Mouse (Mus musculus) forebrain, embryonic 11.5 days (tissue): ENCODE data around the gene Mlst8. TPM values are rescaled to one million over a fixed set of nuclear protein-coding genes. Genes with fewer than 3 reads are reported as not detected.

Experiments
- ATAC-seq: fragments of 200-750 bp; cut with Nextera tagmentation; replicated peaks from 2 replicates; pipeline ENCODE4 v1.8.0; 2017; ENCODE audit warnings: moderate TSS enrichment; ENCODE audit not compliant: low FRiP score
- DNase-seq: peaks from one replicate; pipeline ENCODE4 v3.0.0-alpha.2; 2017; ENCODE audit warnings: low spot score
- H3K27ac ChIP-seq: fragments of 300-500 bp; sonication (generic); 2 replicates; pipeline ENCODE4 v1.5.1; 2014; ENCODE audit warnings: low read depth, low read length
- H3K27me3 ChIP-seq: fragments of 300-500 bp; sonication (generic); 2 replicates; pipeline ENCODE4 v1.6.1; 2014; ENCODE audit warnings: mild to moderate bottlenecking, low read length, mixed read lengths; ENCODE audit not compliant: control insufficient read depth, insufficient read depth
- H3K36me3 ChIP-seq: fragments of 300-500 bp; sonication (generic); 2 replicates; pipeline ENCODE4 v1.6.1; 2014; ENCODE audit warnings: mild to moderate bottlenecking, low read length, moderate library complexity, mixed read lengths; ENCODE audit not compliant: control insufficient read depth, insufficient read depth
- H3K4me1 ChIP-seq: fragments of 300-500 bp; sonication (generic); replicated peaks from 2 replicates; pipeline ENCODE4 v1.6.1; 2014; ENCODE audit warnings: low read length, mixed read lengths; ENCODE audit not compliant: control insufficient read depth, insufficient read depth
- H3K4me2 ChIP-seq: fragments of 300-500 bp; sonication (generic); 2 replicates; pipeline ENCODE4 v1.6.1; 2014; ENCODE audit warnings: low read depth, mild to moderate bottlenecking, low read length, moderate library complexity, mixed read lengths; ENCODE audit not compliant: severe bottlenecking
- H3K4me3 ChIP-seq: fragments of 300-500 bp; sonication (generic); 2 replicates; pipeline ENCODE4 v1.5.1; 2014; ENCODE audit warnings: low read depth, low read length
- H3K9ac ChIP-seq: fragments of 300-500 bp; sonication (generic); 2 replicates; pipeline ENCODE4 v1.6.1; 2014; ENCODE audit warnings: low read length
- H3K9me3 ChIP-seq: fragments of 300-500 bp; sonication (generic); 2 replicates; pipeline ENCODE4 v1.6.1; 2016; ENCODE audit warnings: low read length, mixed read lengths; ENCODE audit not compliant: control insufficient read depth
- WGBS: fragments of 180-500 bp; shearing (Covaris S2); extraction: QIAGEN DNeasy Blood & Tissue Kit; methylation state at CpG from one replicate; pipeline ENCODE4 v1.1.7; 2014; 5-methylcytosine and 5-hydroxymethylcytosine counted together
- polyA plus RNA-seq: library from polyadenylated mRNA; unstranded; fragments of >200 nt; fragmentation: Nextera tagmentation; extraction: Ambion mirVana; gene quantifications from 2 replicates; pipeline ENCODE4 v1.2.1, GENCODE M21; 2014

Gene Mlst8
- polyA plus RNA-seq, 1 experiment from 2014 or later: 34.0 TPM

DNA sequence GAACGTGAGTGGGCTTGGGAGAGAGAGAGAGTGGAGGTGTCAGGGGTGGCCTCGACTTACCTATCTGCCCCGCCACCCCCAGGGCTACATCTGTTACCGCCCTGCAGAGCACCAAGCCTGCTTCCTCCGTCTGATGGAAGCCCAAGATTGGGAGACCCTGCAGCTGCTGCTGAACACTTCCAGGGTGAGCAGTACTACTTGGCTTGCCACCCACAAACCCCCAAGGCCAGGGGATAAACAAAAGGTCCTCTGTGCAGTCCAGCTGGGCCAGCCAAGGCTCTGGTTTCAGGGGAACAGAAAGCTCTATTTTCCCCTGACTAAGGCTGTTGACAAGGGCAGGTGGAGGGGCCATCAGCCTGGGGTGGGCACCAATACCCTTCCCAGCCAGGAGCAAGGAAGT lies 4.3 kb downstream of the Mlst8 start:
- Histone ChIP-seq H3K27ac (no peak overlapping the region), H3K36me3 (peaks cover 5% of the 10 kb centered on the region; the same call in 1 of the 2 replicates)
- 85% methylated on average over 5 of the region's 5 CpGs for WGBS

DNA sequence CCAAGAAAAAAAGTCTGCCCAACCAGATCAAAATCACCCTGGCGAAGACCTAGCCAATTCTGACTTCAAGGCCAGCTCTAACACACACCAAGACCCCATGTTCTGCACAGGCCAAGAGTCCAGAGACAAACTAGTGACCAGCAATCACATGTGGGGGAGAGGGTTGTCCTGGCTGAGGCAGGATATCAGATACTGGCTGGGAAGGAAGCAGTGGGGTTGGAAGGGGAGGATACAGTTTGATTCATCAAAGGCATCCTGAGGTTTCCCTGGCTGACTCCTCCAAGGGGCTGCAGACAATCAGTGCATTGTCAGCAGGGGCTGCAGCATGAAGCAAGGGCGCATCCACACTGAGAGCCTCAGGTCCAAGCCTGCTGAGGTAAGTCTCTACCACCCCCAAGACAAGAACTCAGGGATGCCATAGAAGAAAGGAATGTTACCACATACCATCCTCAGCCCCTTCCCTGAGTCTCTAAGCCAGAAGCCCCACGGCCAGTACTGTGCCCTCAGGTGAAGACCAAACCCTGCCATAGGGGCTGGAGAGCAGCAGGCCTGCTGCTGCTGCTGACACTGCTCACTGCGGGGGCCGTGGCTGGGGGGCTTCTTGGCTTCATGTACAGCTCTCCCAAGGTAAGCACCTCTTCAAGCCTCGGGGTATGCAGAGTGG lies 5.1 kb downstream of the Mlst8 start, which contains the start of gene Bricd5:
TSS of gene Bricd5 (plus strand) at position 273 of the 664 bp plus-strand sequence.
- no peak within 1 kb of the TSS for H3K9ac ChIP-seq
- ATAC-seq (no peak), DNase-seq (no peak)
- H3K36me3 ChIP-seq: peaks cover 5% of the 10 kb centered on the region; the same call in 1 of the 2 replicates
- no peak within 1 kb of the TSS for H3K27ac ChIP-seq
- peaks cover 14% of the 10 kb centered on the region for H3K4me1 ChIP-seq
- peak within 1 kb of the TSS; percentile 90; the same call in 1 of the 2 replicates for H3K4me3 ChIP-seq
- 72% methylated on average over 6 of the region's 6 CpGs for WGBS
- no peaks in the 10 kb centered on the region for H3K9me3 ChIP-seq
- H3K27me3 ChIP-seq: no peaks in the 10 kb centered on the region
- H3K4me2 ChIP-seq: no peak within 1 kb of the TSS

More for the DNA sequence above, 4.3 kb downstream of the Mlst8 start:
- ATAC-seq (no peak), DNase-seq (no peak)
- H3K9me3 ChIP-seq: no peaks in the 10 kb centered on the region
- no peak overlapping the region for H3K9ac ChIP-seq
- peaks cover 14% of the 10 kb centered on the region for H3K4me1 ChIP-seq
- no peaks in the 10 kb centered on the region for H3K27me3 ChIP-seq
- H3K4me2 ChIP-seq: no peak overlapping the region
- no peak overlapping the region for H3K4me3 ChIP-seq

DNA sequence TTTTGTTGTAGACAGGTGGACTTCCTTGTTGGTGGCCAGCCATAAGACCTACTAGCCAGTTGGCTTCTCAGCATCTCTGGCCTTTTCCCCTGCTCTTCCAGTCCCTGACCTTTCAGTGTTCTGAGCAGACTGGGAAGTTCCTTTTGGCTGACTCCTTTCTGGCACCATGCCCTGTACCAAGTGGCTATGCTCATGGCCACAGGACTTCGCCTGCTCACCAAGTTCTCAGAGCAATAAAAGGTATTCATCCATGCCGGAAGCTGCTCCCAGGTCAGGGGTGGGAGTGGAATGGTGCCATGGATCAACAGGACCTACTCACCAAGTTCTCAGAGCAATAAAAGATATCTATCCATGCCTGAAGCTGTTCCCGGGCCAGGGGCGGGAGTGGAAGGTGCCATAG lies 6.4 kb downstream of the Mlst8 start:
- no peak for ATAC-seq
- no peaks in the 10 kb centered on the region for H3K9me3 ChIP-seq
- H3K4me1 ChIP-seq: peaks cover 9% of the 10 kb centered on the region; the same call in 1 of the 2 replicates
- H3K4me3 ChIP-seq: peak overlapping the region; percentile 90; the same call in 1 of the 2 replicates
- 87% methylated on average over 4 of the region's 4 CpGs for WGBS
- H3K4me2 ChIP-seq: peak overlapping the region; percentile 98; the same call in 1 of the 2 replicates
- DNase-seq: no peak
- no peak overlapping the region for H3K9ac ChIP-seq
- H3K27ac ChIP-seq: no peak overlapping the region
- peaks cover 5% of the 10 kb centered on the region; the same call in 1 of the 2 replicates for H3K36me3 ChIP-seq
- no peaks in the 10 kb centered on the region for H3K27me3 ChIP-seq

DNA sequence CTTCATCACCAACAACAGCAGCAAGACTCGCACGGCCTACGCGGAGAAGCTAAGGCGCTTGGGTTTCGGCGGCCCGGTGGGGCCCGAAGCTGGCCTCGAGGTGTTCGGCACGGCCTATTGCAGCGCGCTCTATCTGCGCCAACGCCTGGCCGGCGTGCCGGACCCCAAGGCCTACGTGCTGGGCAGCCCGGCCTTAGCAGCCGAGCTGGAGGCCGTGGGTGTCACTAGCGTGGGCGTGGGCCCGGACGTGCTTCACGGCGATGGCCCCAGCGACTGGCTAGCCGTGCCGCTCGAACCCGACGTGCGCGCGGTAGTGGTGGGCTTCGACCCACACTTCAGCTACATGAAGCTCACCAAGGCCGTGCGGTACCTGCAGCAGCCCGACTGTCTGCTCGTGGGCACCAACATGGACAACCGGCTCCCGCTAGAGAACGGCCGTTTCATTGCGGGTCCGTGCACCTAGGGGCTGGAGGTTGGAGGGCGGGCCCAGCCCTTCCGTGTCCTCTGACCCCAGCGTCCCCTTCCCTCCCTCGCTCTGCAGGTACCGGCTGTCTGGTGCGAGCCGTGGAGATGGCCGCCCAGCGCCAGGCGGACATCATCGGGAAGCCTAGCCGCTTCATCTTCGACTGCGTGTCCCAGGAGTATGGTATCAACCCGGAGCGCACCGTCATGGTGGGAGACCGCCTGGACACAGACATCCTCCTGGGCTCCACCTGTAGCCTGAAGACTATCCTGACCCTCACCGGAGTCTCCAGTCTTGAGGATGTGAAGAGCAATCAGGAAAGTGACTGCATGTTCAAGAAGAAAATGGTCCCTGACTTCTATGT lies 8.0 kb downstream of the Mlst8 start:
- peak; percentile 36 for ATAC-seq
- Histone ChIP-seq H3K27ac (peak overlapping the region; percentile 43), H3K4me1 (peaks cover 9% of the 10 kb centered on the region; the same call in 1 of the 2 replicates), H3K27me3 (no peaks in the 10 kb centered on the region), H3K9ac (peak overlapping the region; percentile 85), H3K36me3 (no peaks in the 10 kb centered on the region; the same call in 1 of the 2 replicates), H3K4me2 (peak overlapping the region; percentile 98), H3K9me3 (no peaks in the 10 kb centered on the region), H3K4me3 (peak overlapping the region; percentile 90)
- DNase-seq: peak; percentile 75
- WGBS: 2% methylated on average over 66 of the region's 68 CpGs

DNA sequence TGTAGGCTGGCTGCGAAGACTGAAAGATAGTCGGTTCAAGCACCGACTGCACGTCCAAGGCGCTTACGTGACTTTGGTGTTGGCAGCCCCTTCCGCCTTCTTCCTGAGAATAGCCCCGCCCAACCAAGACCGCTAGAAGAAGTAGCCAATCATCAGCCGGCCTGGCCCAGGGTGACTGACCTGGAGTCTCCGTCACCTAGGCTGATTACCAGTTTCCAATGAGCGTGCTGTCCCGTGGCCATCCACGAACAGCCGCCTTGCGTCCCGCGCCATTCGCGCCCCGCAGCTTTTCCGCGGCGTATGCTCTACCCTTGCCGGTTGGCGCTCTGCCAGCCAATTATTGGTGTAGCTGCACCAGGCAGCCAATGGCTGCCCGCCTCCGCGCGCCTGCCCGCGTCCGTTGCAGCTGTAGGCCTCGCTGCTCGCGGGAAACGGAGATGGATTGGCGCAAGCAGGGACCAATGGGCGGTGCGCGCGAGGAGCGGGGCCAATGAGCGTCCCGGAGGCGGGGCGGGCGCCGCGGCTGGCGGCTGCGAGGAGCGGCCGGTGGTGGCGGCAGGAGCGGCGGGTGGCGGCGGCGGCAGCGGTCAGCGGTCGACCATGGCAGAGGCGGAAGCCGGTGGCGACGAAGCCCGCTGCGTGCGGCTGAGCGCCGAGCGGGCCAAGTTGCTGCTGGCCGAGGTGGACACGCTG lies 8.8 kb downstream of the Mlst8 start, which contains the start of the genes E4f1 and Pgp:
TSS of gene E4f1 (minus strand) at position 404 of the 693 bp plus-strand sequence.
TSS of gene Pgp (plus strand) at position 483 of the 693 bp plus-strand sequence.
- DNase-seq (peak; percentile 99), ATAC-seq (peak; percentile 97)
- no peaks in the 10 kb centered on the region for H3K9me3 ChIP-seq
- peak within 1 kb of the TSS; percentile 85 for H3K9ac ChIP-seq
- H3K4me2 ChIP-seq: peak within 1 kb of the TSS; percentile 98
- under 1% methylated on average over 60 of the region's 75 CpGs for WGBS
- H3K27ac ChIP-seq: peak within 1 kb of the TSS; percentile 78
- H3K4me1 ChIP-seq: peaks cover 9% of the 10 kb centered on the region; the same call in 1 of the 2 replicates
- H3K36me3 ChIP-seq: no peaks in the 10 kb centered on the region
- no peaks in the 10 kb centered on the region for H3K27me3 ChIP-seq
- peak within 1 kb of the TSS; percentile 90 for H3K4me3 ChIP-seq

DNA sequence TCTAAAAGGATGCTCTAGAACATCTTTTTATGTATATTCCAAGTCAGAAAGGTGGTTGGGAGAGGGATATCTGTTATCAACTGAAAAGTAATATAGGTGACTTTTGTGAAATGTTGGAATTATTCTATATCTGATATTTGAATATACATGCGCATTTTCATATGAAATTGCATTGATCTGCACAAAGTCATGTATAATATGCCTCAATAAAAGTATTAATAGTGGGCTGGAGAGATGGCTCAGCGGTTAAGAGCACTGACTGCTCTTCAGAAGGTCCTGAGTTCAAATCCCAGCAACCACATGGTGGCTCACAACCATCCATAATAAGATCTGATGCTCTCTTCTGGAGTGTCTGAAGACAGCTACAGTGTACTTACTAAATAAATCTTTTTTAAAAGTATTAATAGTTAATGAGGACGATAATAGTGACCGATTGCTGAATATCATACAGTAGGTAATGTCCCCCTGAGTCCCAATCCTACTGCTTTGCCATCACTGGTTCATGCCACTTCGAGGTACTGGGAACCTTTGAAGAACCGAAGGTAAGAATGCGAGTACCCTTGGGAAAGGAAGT lies 9.5 kb downstream of the Mlst8 start:
- peak overlapping the region; percentile 90 for H3K4me3 ChIP-seq
- no peak for DNase-seq
- 17% methylated on average over 7 of the region's 7 CpGs for WGBS
- ATAC-seq: no peak
- H3K9me3 ChIP-seq: no peaks in the 10 kb centered on the region
- H3K27me3 ChIP-seq: no peaks in the 10 kb centered on the region
- peaks cover 9% of the 10 kb centered on the region; the same call in 1 of the 2 replicates for H3K4me1 ChIP-seq
- H3K4me2 ChIP-seq: peak overlapping the region; percentile 98
- peak overlapping the region; percentile 78 for H3K27ac ChIP-seq
- peak overlapping the region; percentile 85 for H3K9ac ChIP-seq
- H3K36me3 ChIP-seq: no peaks in the 10 kb centered on the region

DNA sequence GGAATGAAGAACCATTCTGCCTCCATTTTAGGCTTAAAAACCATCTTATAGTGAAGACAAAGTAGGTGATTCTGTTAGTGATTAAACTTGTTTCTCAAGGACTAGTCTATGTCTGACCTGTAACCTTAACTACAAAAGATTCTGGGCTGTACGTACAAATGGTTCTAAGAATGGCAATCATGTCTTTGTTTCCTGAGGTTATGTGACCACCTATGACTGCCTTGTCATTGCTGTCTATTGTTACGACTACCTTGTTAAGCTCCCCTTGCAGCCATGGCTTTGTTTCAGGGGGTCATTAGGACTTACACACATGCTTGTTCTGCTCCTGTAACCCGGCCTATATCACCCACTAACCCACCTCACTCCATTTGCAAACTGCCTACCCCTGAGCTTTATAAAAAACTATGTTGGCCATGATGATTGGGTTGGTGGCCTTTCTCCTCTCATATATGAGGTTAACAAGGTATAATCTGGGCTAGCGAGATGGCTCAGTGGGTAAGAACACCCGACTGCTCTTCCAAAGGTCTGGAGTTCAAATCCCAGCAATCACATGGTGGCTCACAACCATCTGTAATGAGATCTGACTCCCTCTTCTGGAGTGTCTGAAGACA lies 10.1 kb downstream of the Mlst8 start:
- Histone ChIP-seq H3K4me2 (no peak overlapping the region), H3K27ac (no peak overlapping the region), H3K9ac (no peak overlapping the region), H3K9me3 (no peaks in the 10 kb centered on the region), H3K27me3 (no peaks in the 10 kb centered on the region), H3K36me3 (no peaks in the 10 kb centered on the region), H3K4me3 (no peak overlapping the region), H3K4me1 (peaks cover 9% of the 10 kb centered on the region; the same call in 1 of the 2 replicates)
- 88% methylated on average over 5 of the region's 5 CpGs for WGBS
- DNase-seq (peak; percentile 41), ATAC-seq (no peak)
